Mouse (Mus musculus) gastrocnemius, postnatal 14 days (tissue): ENCODE measurements around the gene Glycam1. TPM values are rescaled to one million over a fixed set of nuclear protein-coding genes. Genes with fewer than 3 reads are reported as not detected.
"Not testable (repeated sequence)": the region's sequence is repeated elsewhere in the genome, so short reads cannot be mapped to it uniquely, and the experiment has no call there.

Experiments used
- DNase-seq: peaks from one replicate; pipeline ENCODE4 v3.0.0; 2021; ENCODE audit warnings: mixed read lengths
- intact Hi-C: fragments of 180-260 bp; cut with DNase I; formaldehyde crosslinking; loops from one replicate; pipeline ENCODE4 v1.15.1; 2025; ENCODE audit warnings: low total_unique reads
- long read RNA-seq, 2 experiments: library from polyadenylated mRNA; stranded (forward); transcript quantifications; one replicate each; pipeline ENCODE4 v2.0.0; 2021
- total RNA-seq, 2 experiments: library from RNA; stranded (reverse); gene quantifications; 2 replicates each; pipeline ENCODE4 v1.2.3; 2021

The Glycam1 gene
- not detected for total RNA-seq
- long read RNA-seq, experiment 1: 0 reads
- long read RNA-seq, experiment 2: 0 reads

DNA sequence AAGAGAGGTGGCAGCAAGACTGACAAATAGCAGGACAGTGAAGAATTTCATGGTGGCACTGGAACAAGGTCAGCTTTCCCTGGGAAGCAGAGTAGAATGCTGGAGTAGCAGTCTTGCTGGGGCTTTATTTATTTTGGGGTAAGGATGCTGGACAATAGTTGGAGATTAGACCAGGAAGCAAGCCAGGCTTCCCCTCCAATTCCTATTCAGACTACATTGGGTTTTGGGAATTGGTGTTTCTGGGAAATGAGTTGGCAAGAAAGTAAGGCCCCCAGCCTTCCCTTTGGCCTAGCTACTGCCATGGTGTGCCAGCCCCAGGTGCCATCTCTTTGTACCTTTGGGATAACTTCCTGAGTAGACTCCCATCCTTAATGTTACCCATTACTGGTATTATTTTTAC is at the start of gene Glycam1:
TSS of gene Glycam1 (minus strand) at position 101 of the 400 bp plus-strand sequence.
- no peak for DNase-seq
- intact Hi-C loops: no loop called here

GRCm38 (mm10) chr15:103604481-103604880 is 39.6 kb upstream of the Glycam1 start:
- intact Hi-C loops: no loop called here
- DNase-seq: no peak

- DNase-seq: no peak
- intact Hi-C loops: no loop called here
Measured at GRCm38 (mm10) chr15:103590779-103591178, 25.9 kb upstream of the Glycam1 start.

GRCm38 (mm10) chr15:103587752-103588151 is 22.9 kb upstream of the Glycam1 start:
- not testable (repeated sequence) for DNase-seq

GRCm38 (mm10) chr15:103585876-103586275 is 21.0 kb upstream of the Glycam1 start:
- no peak for DNase-seq
- intact Hi-C loops: no loop called here

More at GRCm38 (mm10) chr15:103587752-103588151, 22.9 kb upstream of the Glycam1 start:
- intact Hi-C loops: not testable (repeated sequence)

- no peak for DNase-seq
- intact Hi-C loops: no loop called here
Measured at GRCm38 (mm10) chr15:103552096-103552690, 12.7 kb downstream of the Glycam1 start.

- intact Hi-C loops: no loop called here
Measured at GRCm38 (mm10) chr15:103551053-103551452, 13.8 kb downstream of the Glycam1 start.

DNA sequence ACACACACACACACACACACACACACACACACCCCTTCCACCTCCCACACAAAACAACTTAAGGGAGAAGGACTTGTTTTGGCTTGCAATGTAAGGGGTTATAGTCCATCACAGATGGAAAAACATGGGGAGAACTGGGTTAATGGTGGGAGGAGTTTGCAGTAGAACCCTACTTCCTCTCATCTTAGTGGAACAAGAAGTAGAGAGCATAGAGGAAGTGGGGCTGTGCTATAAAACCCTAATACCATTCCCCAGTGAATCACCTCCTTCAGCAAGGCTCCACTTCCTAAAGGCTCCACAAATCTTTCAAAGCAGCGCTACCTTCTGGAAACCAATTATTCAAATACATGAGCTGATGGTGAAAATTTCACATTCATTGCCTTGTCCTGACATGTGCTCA is 15.4 kb downstream of the Glycam1 start:
- no peak for DNase-seq
- intact Hi-C loops: no loop called here

More at GRCm38 (mm10) chr15:103551053-103551452, 13.8 kb downstream of the Glycam1 start:
- DNase-seq: no peak

- no peak for DNase-seq
- intact Hi-C loops: no loop called here
Measured at GRCm38 (mm10) chr15:103547983-103548382, 16.9 kb downstream of the Glycam1 start.

DNA sequence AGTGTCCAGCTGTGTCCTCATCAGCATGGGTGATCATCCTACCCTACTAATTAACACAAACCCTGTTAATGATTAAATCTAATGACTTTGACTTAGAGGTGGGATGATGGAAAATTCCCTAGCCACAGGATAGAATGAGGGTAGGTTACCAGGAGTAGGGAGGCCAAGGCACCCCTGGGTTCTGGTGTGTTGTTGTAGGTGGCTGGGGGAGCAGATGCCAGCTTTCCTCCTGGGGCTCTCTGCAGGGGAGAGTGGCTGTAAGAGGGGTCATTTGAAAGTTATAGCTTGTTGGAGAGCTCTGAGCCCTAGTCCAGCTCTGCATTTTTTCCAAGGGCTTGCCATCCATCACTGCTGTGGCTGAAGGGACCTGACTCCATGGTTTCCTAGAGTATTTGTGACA is 22.4 kb downstream of the Glycam1 start:
- DNase-seq: no peak

DNA sequence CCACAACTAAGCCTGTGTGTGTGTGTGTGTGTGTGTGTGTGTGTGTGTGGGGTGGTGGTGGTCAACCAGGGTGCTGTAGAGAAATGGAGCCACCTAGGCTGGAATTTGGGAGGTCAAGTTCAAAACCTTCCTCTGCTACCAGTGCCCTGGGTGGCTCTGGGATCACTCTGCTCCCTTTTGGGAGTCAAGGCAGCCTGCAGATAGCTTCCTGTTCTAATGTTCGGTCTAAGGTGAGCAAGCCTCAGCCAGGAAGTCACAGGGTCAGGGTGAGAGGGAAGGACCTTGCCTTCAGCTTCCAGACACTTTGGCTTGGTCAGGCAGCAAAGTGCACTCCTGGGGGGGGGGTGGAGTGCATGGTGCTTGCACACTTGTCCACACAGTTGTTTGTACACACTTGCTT is 24.2 kb downstream of the Glycam1 start:
- DNase-seq: no peak
- intact Hi-C loops: no loop called here

More for the DNA sequence above, 22.4 kb downstream of the Glycam1 start:
- intact Hi-C loops: no loop called here

GRCm38 (mm10) chr15:103539259-103539658 is 25.6 kb downstream of the Glycam1 start:
- no peak for DNase-seq
- intact Hi-C loops: no loop called here

DNA sequence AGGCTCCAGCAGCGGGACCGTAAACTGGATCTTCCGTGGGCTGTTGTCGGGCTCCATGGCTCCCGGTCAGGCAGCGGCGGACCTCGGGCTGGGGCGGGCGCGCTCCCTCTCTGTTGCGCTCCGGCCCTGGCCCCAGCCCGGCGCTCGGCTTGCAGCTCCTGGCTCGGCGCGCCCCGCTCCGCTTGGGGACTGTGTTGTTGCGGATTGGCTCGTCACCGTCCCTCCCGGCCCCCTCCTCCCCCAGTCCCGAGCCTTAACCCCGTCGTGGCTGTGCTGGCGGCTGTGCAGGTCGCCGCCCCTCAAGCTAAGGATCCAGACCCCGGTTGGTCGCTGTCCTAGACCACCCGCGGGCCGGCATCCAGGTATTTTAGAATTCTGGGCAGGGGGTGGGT is 27.1 kb downstream of the Glycam1 start, which contains the start of gene Ppp1r1a:
TSS of gene Ppp1r1a (minus strand) at position 182 of the 392 bp plus-strand sequence.
- peak; percentile 74 for DNase-seq
- intact Hi-C loops: no loop called here

DNA sequence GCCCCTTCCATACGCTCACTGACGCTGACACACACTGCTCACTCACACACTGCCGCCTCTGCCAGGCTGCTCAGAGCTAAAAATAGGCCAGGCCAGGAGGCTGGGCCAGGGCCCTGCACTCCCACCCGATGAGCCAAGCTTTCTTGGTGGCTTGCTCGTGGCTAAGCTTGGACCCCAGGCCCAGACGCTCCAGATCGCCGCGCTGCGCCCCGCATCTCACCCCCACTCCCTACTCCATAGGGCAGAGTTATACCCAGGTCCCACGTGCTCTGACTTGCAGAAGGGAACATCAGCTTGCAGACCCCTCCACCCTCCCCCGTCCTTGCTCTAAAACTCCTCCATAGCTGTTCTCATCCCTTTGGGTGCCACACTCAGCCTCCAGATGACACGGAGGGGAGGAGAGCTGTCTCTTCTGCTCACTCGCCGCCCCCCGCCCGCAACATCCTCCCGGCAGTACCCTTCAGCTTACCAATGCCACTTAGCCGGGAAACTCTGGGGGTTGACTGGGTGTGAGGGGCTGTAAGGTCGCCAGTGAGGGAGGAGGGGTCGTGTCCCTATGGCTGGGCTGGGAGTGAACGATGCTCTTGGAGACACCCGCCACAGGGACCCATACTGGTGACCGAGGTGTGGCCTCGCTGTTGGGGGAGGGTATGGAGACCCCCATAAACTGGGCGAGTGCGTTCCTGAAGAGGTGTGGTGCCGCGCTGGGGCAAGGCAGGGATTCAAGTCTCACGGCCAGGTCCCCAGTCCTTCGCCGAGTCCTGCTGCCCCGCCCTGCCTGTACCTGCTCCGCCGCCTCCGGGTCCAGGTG is 27.7 kb downstream of the Glycam1 start:
- peak; percentile 28 for DNase-seq
- intact Hi-C loops: no loop called here

GRCm38 (mm10) chr15:103536456-103536855 is 28.4 kb downstream of the Glycam1 start:
- intact Hi-C loops: no loop called here
- no peak for DNase-seq

DNA sequence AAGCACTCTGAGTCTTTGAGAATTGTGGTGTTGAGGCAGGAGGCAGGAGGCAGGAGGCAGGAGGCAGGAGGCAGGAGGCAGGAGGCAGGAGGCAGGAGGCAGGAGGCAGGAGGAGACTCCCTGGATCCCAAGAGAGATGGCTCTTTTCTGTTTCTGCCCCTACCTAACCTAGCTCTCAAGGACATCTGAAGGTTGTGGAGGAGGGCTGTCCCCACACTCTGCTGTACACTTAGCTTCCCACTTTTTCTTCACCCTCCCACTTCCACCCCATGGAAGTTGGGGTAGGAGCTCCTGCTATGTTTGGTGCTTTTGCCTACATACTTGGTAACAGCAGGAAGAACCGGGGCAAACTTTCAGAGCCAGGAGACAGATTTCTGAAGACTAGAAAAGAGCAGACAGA is 29.1 kb downstream of the Glycam1 start:
- intact Hi-C loops: no loop called here

DNA sequence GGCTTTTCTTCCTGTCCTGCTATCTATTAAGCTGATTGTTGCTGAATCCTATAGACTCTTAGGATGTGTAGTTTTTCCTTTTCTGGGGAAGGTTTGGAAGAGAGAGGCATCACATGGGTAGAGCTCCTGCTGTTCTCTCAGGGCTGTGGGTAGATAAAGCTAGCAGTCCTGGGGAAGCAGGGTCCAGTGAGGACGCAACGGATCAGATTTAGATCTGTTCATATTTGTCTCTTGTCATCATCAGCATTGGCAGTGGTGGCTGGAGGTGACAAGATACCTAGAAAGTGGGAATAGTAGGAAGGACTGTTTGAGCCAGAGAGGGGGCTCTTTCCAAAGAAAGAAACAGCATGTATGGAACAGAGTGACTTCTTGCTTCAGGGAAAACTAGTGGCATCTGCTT is 29.9 kb downstream of the Glycam1 start:
- no peak for DNase-seq
- intact Hi-C loops: no loop called here

More for the DNA sequence above, 29.1 kb downstream of the Glycam1 start:
- DNase-seq: no peak

DNA sequence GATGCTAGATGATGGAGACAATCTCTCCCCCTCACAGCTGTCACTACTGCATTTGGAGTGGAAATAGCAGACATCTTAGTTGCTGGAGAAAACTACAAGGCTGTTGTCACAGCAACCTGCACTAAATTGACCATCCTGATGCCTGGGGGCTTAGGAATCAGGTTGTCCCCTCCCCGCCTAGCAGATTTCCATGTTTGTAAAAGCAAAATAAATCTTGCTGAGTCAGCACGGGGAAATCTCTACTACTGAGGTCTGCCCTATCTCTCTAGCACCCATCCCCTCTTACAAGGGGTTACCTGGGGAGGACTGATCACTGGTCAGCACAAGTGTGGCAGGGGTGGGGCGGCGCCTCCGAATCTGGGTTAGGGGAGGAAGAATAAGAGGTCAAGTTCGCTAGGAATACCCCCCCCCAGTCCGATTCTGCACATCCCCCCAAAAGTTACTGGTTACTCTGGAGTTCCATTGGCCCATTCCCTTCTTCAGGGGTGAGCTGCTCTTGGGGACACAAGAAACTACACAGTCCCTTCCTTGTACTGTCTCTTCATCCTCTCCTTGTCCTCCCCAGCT is 30.7 kb downstream of the Glycam1 start:
- DNase-seq: no peak
- intact Hi-C loops: no loop called here

DNA sequence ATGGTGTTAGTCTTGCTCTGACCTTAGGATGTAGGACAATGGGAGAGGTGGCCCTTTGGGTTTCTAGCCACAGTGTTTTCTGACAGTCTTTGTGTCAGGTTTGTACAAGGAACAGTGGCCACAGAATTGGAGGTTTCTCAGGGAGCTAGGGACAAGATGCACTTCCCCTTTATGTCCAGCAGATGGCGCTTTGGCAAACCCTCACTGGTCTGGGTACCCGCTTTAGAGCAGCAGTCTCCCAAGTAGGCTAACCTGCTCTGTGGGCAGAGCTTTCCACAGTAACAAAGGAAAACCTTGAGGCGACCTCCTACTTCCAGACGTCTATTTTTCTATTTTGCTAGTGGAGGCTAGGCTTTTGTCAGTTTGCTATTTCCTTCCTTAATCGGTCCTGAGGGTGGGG is 34.5 kb downstream of the Glycam1 start:
- DNase-seq: peak; percentile 41

GRCm38 (mm10) chr15:103523156-103523555 is 41.7 kb downstream of the Glycam1 start:
- DNase-seq: no peak
- intact Hi-C loops: no loop called here

More for the DNA sequence above, 34.5 kb downstream of the Glycam1 start:
- intact Hi-C loops: no loop called here
